Mouse (Mus musculus): ENCODE data around the gene Ssbp1. TPM values are rescaled to one million over a fixed set of nuclear protein-coding genes. Genes with fewer than 3 reads are reported as not detected.

Gene Ssbp1
- polyA plus RNA-seq (2014; fragmentation: Nextera tagmentation; extraction: Ambion mirVana): 136 and 143 TPM in 2 replicates

- H3K4me1 ChIP-seq (ENCODE audit: insufficient read depth): peaks cover 4% of the 10 kb centered on the region; the same call in 1 of the 2 replicates
- ATAC-seq (ENCODE audit: insufficient read depth) (peak; percentile 98), DNase-seq (peak; percentile 98)
- peak within 1 kb of the TSS; percentile 75 for H3K4me2 ChIP-seq
- peak; percentile 29 for TF ChIP-seq CTCF (IDR thresholded peaks at IDR 0.05; ENCODE audit: low read depth)
- peaks cover 25% of the 10 kb centered on the region for H3K36me3 ChIP-seq (ENCODE audit: insufficient read depth)
- no peaks in the 10 kb centered on the region for H3K9me3 ChIP-seq (ENCODE audit: low read depth, low read length)
- under 1% methylated on average over 54 of the region's 54 CpGs for WGBS
- peak within 1 kb of the TSS; percentile 95 for H3K9ac ChIP-seq
- peak within 1 kb of the TSS; percentile 98 for H3K27ac ChIP-seq (ENCODE audit: low read depth)
- H3K27me3 ChIP-seq (ENCODE audit: insufficient read depth, low read length): no peaks in the 10 kb centered on the region
- peak within 1 kb of the TSS; percentile 75 for H3K4me3 ChIP-seq (ENCODE audit: low read depth, low read length)
These were observed at the start of gene Ssbp1 for GRCm38 (mm10) chr6:40470916-40471719. Gene Ssbp1, plus strand, starts transcription at chr6:40471352.

GRCm38 (mm10) chr6:40423013-40423412 lies 48.1 kb upstream of the Ssbp1 start:
- Histone ChIP-seq H3K27me3 (ENCODE audit: insufficient read depth, low read length) (no peaks in the 10 kb centered on the region), H3K27ac (ENCODE audit: low read depth) (no peak overlapping the region), H3K36me3 (ENCODE audit: insufficient read depth) (0 out of 2 replicates have a peak, but pooled peaks cover 7% of the 10 kb centered on the region), H3K4me1 (ENCODE audit: insufficient read depth) (no peaks in the 10 kb centered on the region), H3K4me2 (no peak overlapping the region), H3K9ac (no peak overlapping the region), H3K4me3 (ENCODE audit: low read depth, low read length) (no peak overlapping the region), H3K9me3 (ENCODE audit: low read depth, low read length) (no peaks in the 10 kb centered on the region)
- 82% methylated on average over 1 of the region's 1 CpGs for WGBS
- DNase-seq (no peak), ATAC-seq (ENCODE audit: insufficient read depth) (no peak)
- no peak for TF ChIP-seq CTCF (IDR thresholded peaks at IDR 0.05; ENCODE audit: low read depth)

GRCm38 (mm10) chr6:40423774-40424173 lies 47.4 kb upstream of the Ssbp1 start:
- 0 out of 2 replicates have a peak, but pooled peaks have one; percentile 35 for ATAC-seq (ENCODE audit: insufficient read depth)

GRCm38 (mm10) chr6:40427441-40427840 lies 43.7 kb upstream of the Ssbp1 start:
- TF ChIP-seq CTCF (IDR thresholded peaks at IDR 0.05; ENCODE audit: low read depth): no peak
- no peak for DNase-seq
- 85% methylated on average over 7 of the region's 7 CpGs for WGBS
- peaks cover 7% of the 10 kb centered on the region; the same call in 1 of the 2 replicates for H3K4me1 ChIP-seq (ENCODE audit: insufficient read depth)
- H3K9me3 ChIP-seq (ENCODE audit: low read depth, low read length): no peaks in the 10 kb centered on the region
- no peaks in the 10 kb centered on the region for H3K36me3 ChIP-seq (ENCODE audit: insufficient read depth)
- no peak overlapping the region for H3K9ac ChIP-seq
- no peak overlapping the region for H3K4me2 ChIP-seq
- ATAC-seq (ENCODE audit: insufficient read depth): no peak
- H3K27ac ChIP-seq (ENCODE audit: low read depth): no peak overlapping the region
- no peak overlapping the region for H3K4me3 ChIP-seq (ENCODE audit: low read depth, low read length)
- no peaks in the 10 kb centered on the region for H3K27me3 ChIP-seq (ENCODE audit: insufficient read depth, low read length)

More at GRCm38 (mm10) chr6:40423774-40424173, 47.4 kb upstream of the Ssbp1 start:
- WGBS: 79% methylated on average over 1 of the region's 1 CpGs
- Histone ChIP-seq H3K9ac (no peak overlapping the region), H3K4me1 (ENCODE audit: insufficient read depth) (0 out of 2 replicates have a peak, but pooled peaks cover 3% of the 10 kb centered on the region), H3K4me2 (no peak overlapping the region), H3K4me3 (ENCODE audit: low read depth, low read length) (no peak overlapping the region), H3K27ac (ENCODE audit: low read depth) (no peak overlapping the region), H3K27me3 (ENCODE audit: insufficient read depth, low read length) (no peaks in the 10 kb centered on the region), H3K36me3 (ENCODE audit: insufficient read depth) (0 out of 2 replicates have a peak, but pooled peaks cover 7% of the 10 kb centered on the region), H3K9me3 (ENCODE audit: low read depth, low read length) (no peaks in the 10 kb centered on the region)
- peak; percentile 58 for DNase-seq
- TF ChIP-seq CTCF (IDR thresholded peaks at IDR 0.05; ENCODE audit: low read depth): peak; percentile 58

- Histone ChIP-seq H3K9ac (no peak overlapping the region), H3K27me3 (ENCODE audit: insufficient read depth, low read length) (no peaks in the 10 kb centered on the region), H3K27ac (ENCODE audit: low read depth) (no peak overlapping the region), H3K9me3 (ENCODE audit: low read depth, low read length) (no peaks in the 10 kb centered on the region), H3K4me2 (no peak overlapping the region), H3K4me1 (ENCODE audit: insufficient read depth) (peaks cover 7% of the 10 kb centered on the region; the same call in 1 of the 2 replicates), H3K36me3 (ENCODE audit: insufficient read depth) (no peaks in the 10 kb centered on the region), H3K4me3 (ENCODE audit: low read depth, low read length) (no peak overlapping the region)
- DNase-seq (no peak), ATAC-seq (ENCODE audit: insufficient read depth) (no peak)
- WGBS: 52% methylated on average over 3 of the region's 3 CpGs
- no peak for TF ChIP-seq CTCF (IDR thresholded peaks at IDR 0.05; ENCODE audit: low read depth)
These were observed 42.5 kb upstream of the Ssbp1 start for GRCm38 (mm10) chr6:40428696-40429095.

- peaks cover 7% of the 10 kb centered on the region; the same call in 1 of the 2 replicates for H3K4me1 ChIP-seq (ENCODE audit: insufficient read depth)
- H3K4me3 ChIP-seq (ENCODE audit: low read depth, low read length): no peak overlapping the region
- DNase-seq (peak; percentile 28), ATAC-seq (ENCODE audit: insufficient read depth) (peak; percentile 82)
- no peaks in the 10 kb centered on the region for H3K36me3 ChIP-seq (ENCODE audit: insufficient read depth)
- H3K9me3 ChIP-seq (ENCODE audit: low read depth, low read length): no peaks in the 10 kb centered on the region
- no peak for TF ChIP-seq CTCF (IDR thresholded peaks at IDR 0.05; ENCODE audit: low read depth)
- no peak overlapping the region for H3K4me2 ChIP-seq
- H3K9ac ChIP-seq: no peak overlapping the region
- H3K27me3 ChIP-seq (ENCODE audit: insufficient read depth, low read length): no peaks in the 10 kb centered on the region
- 57% methylated on average over 4 of the region's 4 CpGs for WGBS
- no peak overlapping the region for H3K27ac ChIP-seq (ENCODE audit: low read depth)
These were observed 41.6 kb upstream of the Ssbp1 start for GRCm38 (mm10) chr6:40429521-40429931.

GRCm38 (mm10) chr6:40430251-40430650 lies 40.9 kb upstream of the Ssbp1 start:
- peaks cover 7% of the 10 kb centered on the region; the same call in 1 of the 2 replicates for H3K4me1 ChIP-seq (ENCODE audit: insufficient read depth)
- H3K36me3 ChIP-seq (ENCODE audit: insufficient read depth): no peaks in the 10 kb centered on the region
- 68% methylated on average over 3 of the region's 3 CpGs for WGBS
- no peak overlapping the region for H3K4me2 ChIP-seq
- no peak for TF ChIP-seq CTCF (IDR thresholded peaks at IDR 0.05; ENCODE audit: low read depth)
- DNase-seq (no peak), ATAC-seq (ENCODE audit: insufficient read depth) (no peak; the same call in 1 of the 2 replicates)
- H3K27ac ChIP-seq (ENCODE audit: low read depth): 0 out of 2 replicates have a peak overlapping the region, but pooled peaks have one; percentile 22
- no peaks in the 10 kb centered on the region for H3K27me3 ChIP-seq (ENCODE audit: insufficient read depth, low read length)
- no peaks in the 10 kb centered on the region for H3K9me3 ChIP-seq (ENCODE audit: low read depth, low read length)
- H3K4me3 ChIP-seq (ENCODE audit: low read depth, low read length): no peak overlapping the region
- no peak overlapping the region for H3K9ac ChIP-seq

All from lung, embryonic 14.5 days (tissue).